Mouse (Mus musculus) spleen, adult 2 months (tissue): ENCODE results near the gene Podnl1.

Source experiments
- CTCF ChIP-seq: fragments of 200-500 bp; IDR thresholded peaks from 2 replicates; pipeline ENCODE4 v1.5.1; 2011; ENCODE audit warnings: mild to moderate bottlenecking, inconsistent platforms; ENCODE audit not compliant: insufficient read depth, insufficient read length, insufficient replicate concordance; ENCODE audit errors: extremely low read depth
- POLR2A ChIP-seq: fragments of 200-500 bp; IDR thresholded peaks from 2 replicates; pipeline ENCODE4 v1.6.1; 2011; ENCODE audit warnings: low read depth, low read length, inconsistent platforms

- TF ChIP-seq CTCF = no peak
- no peak for TF ChIP-seq POLR2A
Measured at GRCm38 (mm10) chr8:84149181-84149580, 23.4 kb downstream of the Podnl1 start.
